Mouse (Mus musculus): ENCODE results near the gene Cdh16. TPM values are rescaled to one million over a fixed set of nuclear protein-coding genes. Genes with fewer than 3 reads are reported as not detected.
"Not testable (repeated sequence)": the region's sequence is repeated elsewhere in the genome, so short reads cannot be mapped to it uniquely, and the experiment has no call there.

Cdh16 gene
- polyA plus RNA-seq, 1 experiment from 2014 or later, result not detected

DNA sequence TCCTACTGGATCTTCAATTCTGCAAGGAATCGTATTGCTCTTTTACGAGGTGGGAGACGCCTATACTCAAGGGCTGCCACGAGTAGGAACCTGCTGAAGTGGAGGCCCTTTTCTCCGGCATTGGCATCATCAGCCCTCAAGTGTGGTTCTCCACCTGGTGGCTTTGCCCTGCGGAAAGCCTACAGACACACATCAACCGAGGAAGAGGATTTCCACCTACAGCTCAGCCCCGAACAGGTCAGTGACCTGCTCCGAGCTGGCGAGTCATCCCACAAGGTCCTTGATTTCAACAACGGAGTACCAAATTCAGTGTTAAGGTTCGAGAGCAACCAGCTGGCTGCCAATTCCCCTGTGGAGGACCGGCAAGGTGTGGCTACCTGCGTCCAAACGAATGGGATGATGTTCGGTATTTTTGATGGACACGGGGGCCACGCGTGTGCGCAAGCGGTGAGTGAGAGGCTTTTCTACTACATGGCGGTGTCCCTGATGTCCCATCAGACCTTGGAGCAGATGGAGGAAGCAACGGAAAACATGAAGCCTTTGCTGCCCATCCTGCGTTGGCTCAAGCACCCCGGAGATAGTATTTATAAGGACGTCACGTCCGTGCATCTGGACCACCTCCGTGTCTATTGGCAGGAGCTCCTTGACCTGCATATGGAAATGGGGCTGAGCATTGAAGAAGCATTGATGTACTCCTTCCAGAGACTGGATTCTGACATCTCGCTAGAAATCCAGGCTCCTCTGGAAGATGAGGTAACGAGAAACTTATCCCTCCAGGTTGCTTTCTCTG is 30.5 kb downstream of the Cdh16 start:
- Histone ChIP-seq H3K4me2 (replicated peaks) (no peak overlapping the region), H3K9ac (no peak overlapping the region), H3K36me3 (peaks cover 22% of the 10 kb centered on the region), H3K27me3 (no peaks in the 10 kb centered on the region), H3K9me3 (replicated peaks) (no peaks in the 10 kb centered on the region), H3K27ac (no peak overlapping the region), H3K4me3 (no peak overlapping the region), H3K4me1 (peaks cover 9% of the 10 kb centered on the region)
- no peak for ATAC-seq (ENCODE audit: low FRiP score)
- WGBS, result 96% methylated on average over 31 of the region's 31 CpGs

DNA sequence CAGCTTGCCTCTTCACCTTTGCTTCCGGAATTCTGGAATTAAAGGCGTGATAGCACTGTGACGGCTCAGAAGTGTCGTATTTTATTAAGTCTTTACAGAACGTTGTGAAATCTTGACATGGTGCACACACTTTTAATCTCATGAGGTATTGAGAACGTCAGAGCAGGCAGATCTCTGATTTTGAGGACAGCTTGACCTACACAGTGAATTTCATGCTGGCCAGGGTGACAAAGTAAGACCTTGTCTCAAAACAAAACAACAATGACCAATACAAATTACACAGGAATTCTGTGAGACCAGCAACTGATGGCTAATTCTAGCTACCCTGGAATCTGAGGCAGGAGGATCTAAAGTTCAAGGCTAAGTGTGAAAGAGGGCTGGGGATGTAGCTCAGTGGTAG is 31.6 kb downstream of the Cdh16 start:
- WGBS, result 78% methylated on average over 6 of the region's 6 CpGs

DNA sequence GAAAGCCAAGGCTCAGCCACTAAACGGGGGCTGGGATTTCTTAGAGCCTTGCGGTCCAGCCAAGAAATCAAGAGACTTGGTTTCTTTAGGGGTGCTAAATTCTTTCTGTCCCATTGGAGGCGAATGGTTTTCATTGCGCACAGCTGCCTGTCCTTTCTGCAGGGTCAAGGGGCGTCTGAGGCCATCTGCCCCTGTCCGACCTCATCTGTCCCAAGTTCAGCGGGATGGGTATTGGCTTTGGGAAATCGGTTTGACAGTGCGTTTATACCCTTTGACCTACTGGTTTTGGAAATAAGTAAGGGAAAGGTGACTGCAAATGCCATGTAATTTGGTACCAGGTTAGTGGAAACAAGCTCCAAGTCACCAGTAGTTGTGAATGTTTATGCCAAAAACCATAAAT is 32.3 kb downstream of the Cdh16 start:
- peak overlapping the region; percentile 78; the same call in 1 of the 2 replicates for H3K27ac ChIP-seq
- peaks cover 22% of the 10 kb centered on the region for H3K36me3 ChIP-seq
- no peaks in the 10 kb centered on the region for H3K27me3 ChIP-seq
- H3K9ac ChIP-seq, result peak overlapping the region; percentile 80
- no peak for ATAC-seq (ENCODE audit: low FRiP score)
- H3K4me3 ChIP-seq, result peak overlapping the region; percentile 58
- H3K9me3 ChIP-seq (replicated peaks), result no peaks in the 10 kb centered on the region
- WGBS, result 3% methylated on average over 9 of the region's 9 CpGs
- H3K4me1 ChIP-seq, result peaks cover 9% of the 10 kb centered on the region
- peak overlapping the region; percentile 79 for H3K4me2 ChIP-seq (replicated peaks)

More for the DNA sequence above, 31.6 kb downstream of the Cdh16 start:
- peaks cover 9% of the 10 kb centered on the region for H3K4me1 ChIP-seq
- H3K4me2 ChIP-seq (replicated peaks), result peak overlapping the region; percentile 79
- H3K9ac ChIP-seq, result no peak overlapping the region
- no peaks in the 10 kb centered on the region for H3K9me3 ChIP-seq (replicated peaks)
- H3K4me3 ChIP-seq, result no peak overlapping the region
- H3K27ac ChIP-seq, result no peak overlapping the region
- H3K36me3 ChIP-seq, result peaks cover 22% of the 10 kb centered on the region
- H3K27me3 ChIP-seq, result no peaks in the 10 kb centered on the region
- ATAC-seq (ENCODE audit: low FRiP score), result no peak

DNA sequence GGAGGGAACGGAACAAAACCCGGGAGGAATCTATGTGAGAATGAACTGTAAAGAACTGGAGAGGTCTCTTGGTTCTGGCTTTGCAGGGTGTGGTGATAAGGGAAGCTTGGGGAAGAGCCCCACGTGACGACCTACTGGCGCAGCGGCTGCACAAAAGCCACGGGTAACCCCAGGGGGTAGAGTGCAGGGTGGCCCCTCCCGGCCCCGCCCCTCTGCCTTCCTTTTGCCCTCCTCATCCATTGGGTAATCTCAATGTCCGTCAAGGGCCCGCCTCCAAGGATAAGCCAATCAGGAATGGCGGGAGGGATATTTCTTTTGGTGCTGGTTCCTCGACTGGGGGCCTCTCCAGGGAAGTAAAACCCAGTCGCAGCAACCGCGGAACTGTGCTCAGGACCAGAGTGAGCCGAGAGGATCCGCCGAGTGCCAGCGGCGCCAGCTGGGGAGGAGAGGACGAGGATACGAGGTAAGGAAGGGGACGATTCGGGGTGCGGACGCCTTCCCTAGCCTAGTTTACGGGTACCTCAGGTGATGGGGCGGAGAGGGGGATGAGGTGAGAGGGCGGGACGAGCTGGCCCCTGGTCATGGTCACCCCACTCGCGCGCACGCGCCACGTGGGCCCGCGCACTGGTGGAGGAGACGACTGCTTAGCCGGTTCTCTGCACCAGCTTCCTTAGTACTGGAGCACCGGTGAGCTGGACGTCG is 32.9 kb downstream of the Cdh16 start, which contains the start of gene Pdp2:
Pdp2 (plus strand) TSS at position 319 of the 702 bp plus-strand sequence.
- 1% methylated on average over 44 of the region's 44 CpGs for WGBS
- ATAC-seq (ENCODE audit: low FRiP score), result peak; percentile 98
- peak within 1 kb of the TSS; percentile 58 for H3K4me3 ChIP-seq

DNA sequence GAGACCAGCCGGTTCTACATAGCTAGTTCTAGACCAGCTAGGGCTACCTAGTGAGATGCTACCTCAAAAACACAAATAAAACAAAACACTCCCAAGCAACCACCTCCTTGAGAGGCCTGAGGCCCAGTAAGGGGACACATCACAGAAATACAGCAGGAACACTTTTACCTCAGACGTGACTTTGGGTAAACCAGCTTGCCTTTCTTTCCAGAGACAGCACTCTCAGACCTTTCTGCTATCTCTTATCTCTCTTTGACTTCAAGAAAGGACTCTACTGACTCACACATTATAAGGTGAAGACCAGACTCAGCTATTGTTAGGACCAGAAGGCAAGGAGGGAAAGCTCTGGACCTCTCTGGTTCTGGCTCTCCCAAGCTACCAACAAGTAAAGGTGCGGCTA is 33.9 kb downstream of the Cdh16 start:
- H3K27me3 ChIP-seq, result no peaks in the 10 kb centered on the region
- peaks cover 3% of the 10 kb centered on the region; the same call in 1 of the 2 replicates for H3K9me3 ChIP-seq (replicated peaks)
- no peak overlapping the region for H3K4me3 ChIP-seq
- ATAC-seq (ENCODE audit: low FRiP score), result no peak
- WGBS, result 91% methylated on average over 3 of the region's 3 CpGs
- peaks cover 15% of the 10 kb centered on the region for H3K36me3 ChIP-seq
- H3K4me2 ChIP-seq (replicated peaks), result no peak overlapping the region
- no peak overlapping the region for H3K27ac ChIP-seq
- peaks cover 9% of the 10 kb centered on the region for H3K4me1 ChIP-seq
- no peak overlapping the region for H3K9ac ChIP-seq

More for the DNA sequence above, 32.9 kb downstream of the Cdh16 start, which contains the start of gene Pdp2:
- Histone ChIP-seq H3K27ac (peak within 1 kb of the TSS; percentile 78; the same call in 1 of the 2 replicates), H3K27me3 (no peaks in the 10 kb centered on the region), H3K4me2 (replicated peaks) (peak within 1 kb of the TSS; percentile 79), H3K9me3 (replicated peaks) (no peaks in the 10 kb centered on the region), H3K36me3 (peaks cover 21% of the 10 kb centered on the region), H3K4me1 (peaks cover 9% of the 10 kb centered on the region), H3K9ac (peak within 1 kb of the TSS; percentile 80)

DNA sequence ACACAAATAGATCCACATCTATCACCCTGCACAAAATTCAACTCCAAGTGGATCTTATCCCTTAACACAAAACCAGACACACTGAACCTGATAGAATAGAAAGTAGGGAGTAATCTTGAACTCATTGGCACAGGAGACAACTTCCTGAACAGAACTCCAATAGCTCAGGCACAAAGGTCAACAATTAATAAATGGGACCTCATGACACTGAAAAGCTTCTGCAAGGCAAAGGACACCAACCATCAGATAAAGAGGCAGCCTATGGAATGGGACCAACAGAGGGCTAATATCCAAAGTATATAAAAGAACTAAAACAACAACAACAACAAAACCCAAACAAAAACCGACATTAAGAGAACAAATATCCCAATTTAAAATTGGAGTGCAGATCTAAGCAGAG is 39.7 kb downstream of the Cdh16 start:
- WGBS, result 63% methylated on average over 1 of the region's 1 CpGs
- H3K9ac ChIP-seq, result no peak overlapping the region
- no peaks in the 10 kb centered on the region for H3K36me3 ChIP-seq
- H3K27ac ChIP-seq, result no peak overlapping the region
- ATAC-seq (ENCODE audit: low FRiP score), result no peak
- H3K4me3 ChIP-seq, result no peak overlapping the region
- H3K27me3 ChIP-seq, result no peaks in the 10 kb centered on the region
- peaks cover 14% of the 10 kb centered on the region; the same call in 1 of the 2 replicates for H3K9me3 ChIP-seq (replicated peaks)
- H3K4me2 ChIP-seq (replicated peaks), result no peak overlapping the region
- no peaks in the 10 kb centered on the region for H3K4me1 ChIP-seq

DNA sequence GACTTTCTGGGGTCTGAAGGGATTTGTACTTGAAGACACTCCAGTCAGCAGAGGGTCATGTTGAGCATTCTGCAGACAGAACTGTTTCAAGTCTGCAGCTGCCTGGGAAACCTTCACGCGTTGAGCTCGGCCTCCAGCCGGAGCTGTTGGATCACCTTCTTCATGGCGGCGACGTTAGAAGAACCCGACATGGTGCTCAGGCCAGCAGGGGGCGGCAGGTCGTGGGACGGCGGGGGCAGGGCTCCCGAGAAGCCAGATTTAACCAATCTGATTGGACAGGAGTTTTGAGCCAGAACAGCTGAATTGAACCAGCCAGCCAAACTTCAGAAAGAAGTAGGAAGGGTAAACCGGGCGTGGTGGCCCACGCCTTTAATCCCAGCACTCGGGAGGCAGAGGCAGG is 46.6 kb downstream of the Cdh16 start:
- not testable (repeated sequence) for H3K27me3 ChIP-seq; H3K4me2 ChIP-seq (replicated peaks); H3K27ac ChIP-seq; ATAC-seq (ENCODE audit: low FRiP score); H3K4me1 ChIP-seq; H3K36me3 ChIP-seq; H3K4me3 ChIP-seq; H3K9me3 ChIP-seq (replicated peaks); H3K9ac ChIP-seq
- 75% methylated on average over 17 of the region's 17 CpGs for WGBS

DNA sequence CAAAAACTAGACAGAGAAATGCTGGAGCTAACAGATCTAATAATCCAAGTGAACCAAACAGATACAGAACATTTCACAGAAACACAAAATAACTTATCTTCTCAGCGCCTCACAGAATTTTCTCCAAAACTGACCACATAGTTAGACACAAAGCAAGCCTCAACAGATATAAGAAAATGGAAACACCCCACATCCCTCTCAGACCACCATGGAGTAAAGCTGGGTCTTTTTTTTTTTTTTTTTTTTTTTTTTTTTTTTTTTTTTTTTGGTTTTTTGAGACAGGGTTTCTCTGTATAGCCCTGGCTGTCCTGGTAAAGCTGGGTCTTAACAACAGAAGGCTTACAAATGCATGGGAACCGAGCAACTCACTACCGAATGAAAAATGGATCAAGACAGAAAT is 47.4 kb downstream of the Cdh16 start:
- no peak for ATAC-seq (ENCODE audit: low FRiP score)
- Histone ChIP-seq H3K4me2 (replicated peaks) (no peak overlapping the region), H3K9me3 (replicated peaks) (no peaks in the 10 kb centered on the region), H3K27ac (no peak overlapping the region), H3K4me3 (no peak overlapping the region), H3K4me1 (no peaks in the 10 kb centered on the region), H3K9ac (no peak overlapping the region), H3K27me3 (no peaks in the 10 kb centered on the region), H3K36me3 (no peaks in the 10 kb centered on the region)
- 95% methylated on average over 3 of the region's 3 CpGs for WGBS

DNA sequence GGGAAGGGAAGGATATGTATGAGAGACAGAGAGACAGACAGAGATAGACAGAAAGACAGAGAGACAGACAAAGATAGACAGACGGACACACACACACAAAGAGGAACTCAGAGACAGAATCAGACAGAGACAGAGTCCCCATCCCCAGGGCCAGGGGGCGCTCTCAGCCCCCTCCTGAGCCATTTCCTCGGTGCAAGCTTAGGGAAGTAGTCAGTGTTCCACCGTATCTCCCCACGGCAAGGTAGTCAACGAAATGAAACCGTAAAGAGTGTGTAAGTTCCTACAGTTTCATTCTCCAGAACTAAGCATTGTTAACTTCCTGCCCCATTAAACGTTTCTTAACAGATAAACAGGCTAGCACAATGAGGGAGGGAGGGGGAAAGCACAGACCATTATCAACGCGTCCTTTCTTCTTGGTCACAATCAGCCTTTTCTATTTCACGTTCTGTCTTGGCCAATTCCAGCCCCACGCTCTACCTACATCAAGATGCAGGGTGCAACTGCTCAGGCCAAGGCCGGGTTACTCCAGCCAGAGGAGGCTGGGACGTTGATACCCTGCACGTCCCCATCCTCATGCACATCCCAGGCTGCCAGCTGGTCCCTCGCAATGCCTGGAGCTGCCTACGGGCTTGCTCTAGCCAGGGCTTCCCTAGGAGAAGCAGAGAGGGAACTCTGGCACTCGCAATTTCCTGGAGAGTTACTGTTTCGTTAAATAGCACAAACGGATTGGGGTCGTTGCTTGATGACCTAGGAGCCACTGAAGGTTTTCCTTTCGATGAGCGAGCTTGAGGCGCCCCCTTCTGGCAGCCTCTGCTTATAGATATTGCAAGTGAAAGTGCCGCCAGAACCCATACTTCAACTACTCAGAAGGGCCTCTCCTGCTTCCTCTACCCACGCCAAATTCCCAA is 53.5 kb downstream of the Cdh16 start:
- Histone ChIP-seq H3K9me3 (replicated peaks) (no peaks in the 10 kb centered on the region), H3K36me3 (no peaks in the 10 kb centered on the region), H3K4me2 (replicated peaks) (peak overlapping the region; percentile 68), H3K27ac (no peak overlapping the region), H3K9ac (peak overlapping the region; percentile 59; the same call in 1 of the 2 replicates), H3K27me3 (peaks cover 3% of the 10 kb centered on the region; the same call in 1 of the 2 replicates), H3K4me3 (peak overlapping the region; percentile 33), H3K4me1 (0 out of 2 replicates have a peak, but pooled peaks cover 4% of the 10 kb centered on the region)
- peak; percentile 63; the same call in 1 of the 2 replicates for ATAC-seq (ENCODE audit: low FRiP score)
- 6% methylated on average over 26 of the region's 26 CpGs for WGBS

DNA sequence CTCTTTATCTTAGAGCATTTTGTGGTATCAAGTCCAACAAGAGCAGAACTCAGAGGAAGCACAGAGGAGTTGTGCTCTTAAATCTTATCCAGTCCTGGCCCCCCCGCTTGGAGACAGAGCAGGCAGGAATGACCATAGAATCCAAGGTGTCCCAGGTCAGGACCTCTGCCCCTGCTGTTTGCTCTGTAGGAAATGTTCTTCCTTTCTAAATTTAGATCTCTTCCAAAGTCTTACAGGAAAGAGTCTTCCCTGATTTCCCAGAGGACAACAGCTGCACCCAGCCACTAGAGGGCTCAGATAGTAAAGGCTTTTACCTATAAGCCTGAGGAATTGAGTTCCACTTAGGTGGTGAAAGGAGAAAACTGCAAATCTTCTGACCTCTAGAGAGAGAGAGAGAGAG is 54.6 kb downstream of the Cdh16 start:
- no peak for ATAC-seq (ENCODE audit: low FRiP score)
- Histone ChIP-seq H3K4me3 (no peak overlapping the region), H3K9me3 (replicated peaks) (no peaks in the 10 kb centered on the region), H3K4me1 (0 out of 2 replicates have a peak, but pooled peaks cover 4% of the 10 kb centered on the region), H3K36me3 (no peaks in the 10 kb centered on the region), H3K27ac (no peak overlapping the region), H3K9ac (no peak overlapping the region), H3K4me2 (replicated peaks) (no peak overlapping the region), H3K27me3 (peaks cover 3% of the 10 kb centered on the region; the same call in 1 of the 2 replicates)
- 50% methylated on average over 1 of the region's 1 CpGs for WGBS

DNA sequence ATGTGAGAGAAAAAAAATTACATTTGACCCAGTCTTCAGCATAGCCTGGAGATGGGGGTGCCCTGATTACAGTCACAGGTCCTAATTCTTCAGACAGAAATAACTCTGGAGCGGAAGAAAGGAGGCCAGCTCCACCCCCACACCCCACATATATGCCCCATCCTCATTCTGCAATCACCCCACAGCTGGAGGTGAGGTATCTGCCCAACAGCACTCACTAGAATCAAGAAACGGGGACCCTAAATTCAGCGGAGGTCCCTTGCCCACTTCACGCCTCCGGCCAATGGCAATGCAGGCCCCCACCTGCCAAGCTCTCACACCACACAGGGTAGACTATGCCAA is 58.8 kb downstream of the Cdh16 start:
- no peak overlapping the region for H3K27ac ChIP-seq
- H3K9ac ChIP-seq, result no peak overlapping the region
- H3K27me3 ChIP-seq, result peaks cover 2% of the 10 kb centered on the region; the same call in 1 of the 2 replicates
- H3K4me3 ChIP-seq, result no peak overlapping the region
- H3K9me3 ChIP-seq (replicated peaks), result no peaks in the 10 kb centered on the region
- WGBS, result 95% methylated on average over 5 of the region's 5 CpGs
- ATAC-seq (ENCODE audit: low FRiP score), result peak; percentile 35
- H3K4me2 ChIP-seq (replicated peaks), result no peak overlapping the region
- H3K4me1 ChIP-seq, result no peaks in the 10 kb centered on the region
- no peaks in the 10 kb centered on the region for H3K36me3 ChIP-seq
